Mouse (Mus musculus) G1E-ER4 (cell line): ENCODE data around the gene Zswim1. TPM values are rescaled to one million over a fixed set of nuclear protein-coding genes. Genes with fewer than 3 reads are reported as not detected.

Experiments
- GATA1 ChIP-seq: IDR thresholded peaks from one replicate; pipeline ENCODE4 v1.8.0; 2012; ENCODE audit warnings: low read length, inconsistent platforms
- polyA plus RNA-seq: library from polyadenylated mRNA; stranded (reverse); fragments of >175 nt; gene quantifications from 2 replicates; pipeline ENCODE4 v1.2.3, GENCODE M21; 2012

Gene Zswim1
- polyA plus RNA-seq, 1 experiment = 31.4 TPM

GRCm38 (mm10) chr2:164806614-164807013 is 15.9 kb upstream of the Zswim1 start:
- no peak for TF ChIP-seq GATA1

GRCm38 (mm10) chr2:164813557-164813956 is 8.9 kb upstream of the Zswim1 start:
- no peak for TF ChIP-seq GATA1

- no peak for TF ChIP-seq GATA1
Observed at GRCm38 (mm10) chr2:164815348-164815747, 7.1 kb upstream of the Zswim1 start.

- TF ChIP-seq GATA1 = no peak
Observed at GRCm38 (mm10) chr2:164815821-164816220, 6.7 kb upstream of the Zswim1 start.

- TF ChIP-seq GATA1 = no peak
Observed at GRCm38 (mm10) chr2:164817206-164817605, 5.3 kb upstream of the Zswim1 start.

- no peak for TF ChIP-seq GATA1
Observed at GRCm38 (mm10) chr2:164817703-164818102, 4.8 kb upstream of the Zswim1 start.

GRCm38 (mm10) chr2:164821060-164821459 is 1.4 kb upstream of the Zswim1 start:
- no peak for TF ChIP-seq GATA1

- no peak for TF ChIP-seq GATA1
Observed at GRCm38 (mm10) chr2:164823181-164823585, 697 bp downstream of the Zswim1 start.

- no peak for TF ChIP-seq GATA1
Observed at GRCm38 (mm10) chr2:164823969-164824368, 1.5 kb downstream of the Zswim1 start.

GRCm38 (mm10) chr2:164825521-164825920 is 3.0 kb downstream of the Zswim1 start:
- no peak for TF ChIP-seq GATA1

- TF ChIP-seq GATA1 = no peak
Observed at GRCm38 (mm10) chr2:164827146-164827850, 4.8 kb downstream of the Zswim1 start.

GRCm38 (mm10) chr2:164828437-164828836 is 6.0 kb downstream of the Zswim1 start, which contains the start of gene Spata25:
Gene Spata25 (minus strand): TSS chr2:164828537.
- no peak for TF ChIP-seq GATA1

- no peak for TF ChIP-seq GATA1
Observed at GRCm38 (mm10) chr2:164829090-164829489, 6.6 kb downstream of the Zswim1 start.

GRCm38 (mm10) chr2:164831029-164831428 is 8.5 kb downstream of the Zswim1 start:
- no peak for TF ChIP-seq GATA1

- TF ChIP-seq GATA1 = no peak
Observed at GRCm38 (mm10) chr2:164832032-164832747, 9.7 kb downstream of the Zswim1 start.

- no peak for TF ChIP-seq GATA1
Observed at GRCm38 (mm10) chr2:164832748-164833301, 10.3 kb downstream of the Zswim1 start, which contains the start of gene Ctsa. Gene Ctsa (plus strand): TSS chr2:164832873.
